Mouse (Mus musculus): ENCODE data around the gene Angptl2. TPM values are rescaled to one million over a fixed set of nuclear protein-coding genes. Genes with fewer than 3 reads are reported as not detected.
A peak's percentile ranks its signal among the peaks of the same experiment; 100 is the strongest.

The Angptl2 gene
- total RNA-seq, 2 experiments from 2014 or later: 3.7 to 7.2 TPM

- DNase-seq (ENCODE audit: low spot score in 2 of 2): no peak
Measured at GRCm38 (mm10) chr2:33228551-33228950, 12.7 kb downstream of the Angptl2 start.

DNA sequence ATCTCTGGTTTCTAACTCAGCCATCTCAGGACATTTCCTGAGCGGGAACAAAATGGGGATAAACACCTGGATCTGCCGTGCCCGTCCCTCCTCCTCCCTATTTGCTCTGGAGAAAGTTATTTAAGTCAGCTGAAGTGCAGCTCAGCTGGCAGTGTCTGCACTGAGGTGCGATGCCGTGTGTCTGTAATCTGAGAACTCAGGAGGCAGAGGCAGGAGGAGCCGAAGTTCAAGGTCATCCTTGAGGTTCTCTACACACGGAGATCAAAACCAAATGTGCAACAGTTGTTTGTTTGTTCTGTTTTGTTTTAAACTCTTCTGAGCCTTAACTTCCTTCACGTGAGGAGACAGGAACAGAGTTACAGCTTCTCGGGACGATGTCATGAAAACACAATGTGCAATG, 14.8 kb downstream of the Angptl2 start:
- no peak for DNase-seq (ENCODE audit: low spot score in 2 of 2)

GRCm38 (mm10) chr2:33231788-33232187, 15.9 kb downstream of the Angptl2 start:
- DNase-seq (ENCODE audit: low spot score in 2 of 2): no peak

DNA sequence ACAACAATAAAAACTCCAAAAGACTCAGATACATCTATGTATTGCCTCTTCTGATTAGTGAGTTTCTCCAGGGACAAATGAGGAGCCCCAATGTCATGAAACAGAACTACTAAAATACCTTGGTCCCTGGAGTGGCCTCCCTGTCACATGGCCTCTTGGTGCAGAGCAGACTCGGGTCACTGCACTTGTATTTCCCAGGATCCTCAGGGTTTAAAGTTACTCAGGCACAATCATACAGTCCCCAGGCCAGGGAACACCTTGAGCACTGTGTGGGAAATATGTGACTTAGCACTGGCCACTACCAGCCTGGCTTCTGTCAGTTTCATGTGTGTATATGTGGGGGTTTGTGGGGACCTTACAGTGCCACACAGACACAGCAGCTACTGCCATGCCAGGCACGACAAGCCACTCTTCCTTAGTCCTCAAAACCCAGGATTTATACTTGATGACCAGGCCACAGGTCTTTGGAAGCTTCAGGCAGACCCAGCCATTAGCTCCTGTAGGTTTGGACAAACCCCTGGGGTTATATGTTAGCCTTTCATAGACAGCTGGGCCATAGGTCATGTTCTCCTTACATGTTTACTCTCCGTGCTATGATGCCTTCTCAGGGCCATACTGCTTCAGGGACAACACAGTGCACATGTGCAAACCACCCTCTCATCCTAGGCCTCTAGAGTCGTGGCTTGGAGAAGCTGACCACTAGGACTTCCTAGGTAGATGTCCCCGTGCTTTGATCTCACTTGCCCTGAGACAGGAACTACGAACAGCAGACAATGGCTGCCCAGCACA, 17.1 kb downstream of the Angptl2 start:
- no peak for DNase-seq (ENCODE audit: low spot score in 2 of 2)

GRCm38 (mm10) chr2:33233856-33234255, 18.0 kb downstream of the Angptl2 start:
- DNase-seq (ENCODE audit: low spot score in 2 of 2): no peak

DNA sequence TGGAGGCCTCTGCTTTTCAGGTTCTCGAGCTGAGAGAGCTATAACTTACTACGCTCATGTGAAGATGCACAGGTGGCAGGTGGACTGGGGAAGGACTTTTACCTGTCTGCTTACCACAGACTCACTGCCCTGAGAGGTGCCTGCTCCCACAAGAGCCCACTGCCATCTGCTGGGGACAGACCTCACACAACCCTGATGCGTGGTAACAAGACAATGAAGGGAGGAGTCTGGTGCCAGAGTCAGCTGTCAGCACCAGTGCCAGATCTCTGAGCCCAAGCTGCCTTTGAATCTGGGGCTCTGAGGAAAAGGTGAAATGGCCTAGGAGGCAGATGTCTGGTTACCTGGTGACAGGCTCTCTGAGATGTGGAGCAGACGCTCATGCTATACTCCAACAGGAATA, 19.0 kb downstream of the Angptl2 start:
- DNase-seq (ENCODE audit: low spot score in 2 of 2): peak in 1 of 2 experiments; percentile 20

GRCm38 (mm10) chr2:33237581-33237980, 21.7 kb downstream of the Angptl2 start:
- no peak for DNase-seq (ENCODE audit: low spot score in 2 of 2)

DNA sequence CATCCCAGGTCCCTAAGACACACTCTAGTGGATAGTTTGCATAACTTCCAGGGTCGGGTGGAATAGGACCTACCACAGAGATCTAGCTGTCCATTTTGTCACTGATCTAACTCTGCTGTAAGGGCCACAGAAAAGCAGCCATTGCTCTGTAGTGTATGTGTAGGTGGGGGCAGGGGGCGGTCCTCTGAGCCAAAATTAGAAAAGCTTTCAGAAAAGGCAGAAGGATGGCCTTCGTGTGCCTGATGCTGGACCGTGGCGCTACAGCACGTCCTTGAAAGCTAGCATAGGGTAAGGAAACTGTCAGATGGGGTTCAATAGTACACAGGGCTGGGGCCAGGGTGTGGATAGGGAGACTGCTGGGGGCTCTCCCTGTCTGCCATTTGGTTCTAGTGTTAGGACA, 29.0 kb downstream of the Angptl2 start:
- DNase-seq (ENCODE audit: low spot score in 2 of 2): no peak

DNA sequence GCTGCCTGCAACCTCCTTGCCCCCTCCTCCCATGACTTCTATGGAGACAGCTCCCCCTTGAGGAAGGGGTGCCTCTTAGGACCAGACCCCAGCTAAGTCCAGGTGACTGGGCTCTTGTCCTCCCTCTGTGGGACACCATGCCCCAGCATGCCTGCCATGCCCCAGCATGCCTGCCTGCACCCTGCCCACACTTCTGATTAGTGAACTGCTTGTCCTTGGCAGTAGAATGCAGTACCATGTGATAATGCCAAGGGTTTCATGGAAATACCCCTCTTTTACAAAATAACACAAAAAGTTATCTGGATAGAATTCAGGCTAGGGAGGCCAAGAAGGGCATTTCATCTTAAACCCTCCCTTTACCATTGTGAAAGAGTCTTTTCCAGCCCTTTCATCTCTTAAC, 29.5 kb downstream of the Angptl2 start:
- no peak for DNase-seq (ENCODE audit: low spot score in 2 of 2)

GRCm38 (mm10) chr2:33246841-33247240, 31.0 kb downstream of the Angptl2 start:
- no peak for DNase-seq (ENCODE audit: low spot score in 2 of 2)

DNA sequence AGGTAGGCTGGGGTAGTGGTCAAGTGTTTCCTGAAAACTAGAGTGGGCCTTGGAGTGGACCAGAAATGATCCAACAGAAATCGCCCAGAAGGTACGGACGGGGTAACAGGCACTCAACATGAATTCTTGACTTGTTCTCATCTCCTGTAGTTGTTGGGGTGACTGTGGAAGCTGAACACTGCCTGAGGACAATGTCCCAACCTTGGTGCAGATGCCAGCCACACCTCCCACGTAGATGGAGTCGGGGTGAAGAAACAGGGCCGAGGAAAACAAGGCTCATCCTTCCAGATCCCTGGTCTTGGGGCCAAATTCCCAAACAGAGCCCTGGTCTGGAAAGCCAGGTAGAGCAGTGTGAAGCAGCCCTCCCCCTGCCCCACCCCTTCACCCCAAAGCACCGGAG, 32.7 kb downstream of the Angptl2 start:
- DNase-seq (ENCODE audit: low spot score in 2 of 2): no peak

DNA sequence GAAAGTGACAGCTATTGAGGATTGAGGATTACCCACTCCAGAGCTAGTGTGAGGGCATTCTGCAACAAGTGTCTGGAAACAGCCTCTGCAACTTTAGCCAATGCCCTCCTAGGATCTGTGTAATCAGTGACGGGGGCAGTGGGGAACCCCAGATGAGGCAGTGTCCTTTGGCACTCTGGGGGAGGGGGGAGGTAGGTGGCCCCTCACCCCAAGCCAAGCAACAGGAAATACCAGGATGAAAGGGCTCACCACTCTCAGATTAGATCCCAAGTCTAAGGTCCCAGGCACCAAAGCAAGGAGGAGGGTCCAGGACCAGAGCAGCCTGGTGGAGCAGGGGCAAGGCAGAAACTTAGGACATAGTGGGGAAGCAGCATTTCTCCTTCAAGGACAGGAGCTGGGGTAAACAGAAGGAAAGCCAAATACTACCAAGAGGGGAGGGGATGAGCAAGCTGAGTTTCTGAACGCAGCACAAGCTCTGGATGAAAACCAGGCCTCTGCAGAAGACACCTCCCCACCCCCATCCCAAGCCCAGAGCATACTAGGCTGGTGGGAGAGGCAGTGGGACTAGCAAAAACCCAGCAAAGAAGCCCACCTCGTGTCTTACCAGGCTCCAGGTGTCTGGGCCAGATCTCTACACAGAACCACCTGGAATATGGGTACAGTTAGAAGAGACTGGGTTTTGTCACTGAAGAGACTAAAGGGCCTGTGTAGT, 34.2 kb downstream of the Angptl2 start:
- no peak for DNase-seq (ENCODE audit: low spot score in 2 of 2)

GRCm38 (mm10) chr2:33252751-33253150, 36.9 kb downstream of the Angptl2 start:
- DNase-seq (ENCODE audit: low spot score in 2 of 2): no peak

GRCm38 (mm10) chr2:33253572-33254190, 37.8 kb downstream of the Angptl2 start:
- no peak for DNase-seq (ENCODE audit: low spot score in 2 of 2)

DNA sequence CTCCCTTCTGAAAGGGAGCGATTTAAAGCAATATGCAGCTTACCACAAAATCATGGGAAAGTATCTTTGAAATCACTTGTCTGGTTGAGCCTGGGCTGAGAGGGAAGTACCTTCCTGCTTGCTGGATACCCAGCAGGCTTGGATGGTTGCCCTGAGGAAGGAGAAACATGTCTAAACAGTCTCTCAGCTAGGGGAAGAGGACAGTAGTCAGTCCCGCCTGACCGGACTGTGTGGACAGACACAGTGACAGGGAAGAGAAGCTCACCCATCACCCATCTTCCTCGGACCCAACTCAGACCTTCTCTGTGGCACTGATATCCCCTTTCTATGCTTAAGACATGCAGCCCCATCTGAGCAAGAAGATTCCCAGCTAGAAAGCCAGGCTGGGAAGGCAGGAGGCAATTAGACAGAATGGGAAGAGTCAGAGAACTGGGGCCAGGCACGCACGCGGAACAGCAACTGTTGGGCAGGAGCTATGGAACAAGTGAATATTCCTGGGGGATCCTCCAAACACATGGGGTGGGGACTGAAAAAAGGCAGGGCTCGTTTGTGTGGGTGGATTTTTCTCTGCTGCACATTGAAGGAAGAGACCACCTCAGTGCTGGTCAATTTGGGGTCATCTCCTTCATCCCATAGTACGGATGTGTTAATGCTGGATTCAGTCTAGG, 38.6 kb downstream of the Angptl2 start:
- no peak for DNase-seq (ENCODE audit: low spot score in 2 of 2)

DNA sequence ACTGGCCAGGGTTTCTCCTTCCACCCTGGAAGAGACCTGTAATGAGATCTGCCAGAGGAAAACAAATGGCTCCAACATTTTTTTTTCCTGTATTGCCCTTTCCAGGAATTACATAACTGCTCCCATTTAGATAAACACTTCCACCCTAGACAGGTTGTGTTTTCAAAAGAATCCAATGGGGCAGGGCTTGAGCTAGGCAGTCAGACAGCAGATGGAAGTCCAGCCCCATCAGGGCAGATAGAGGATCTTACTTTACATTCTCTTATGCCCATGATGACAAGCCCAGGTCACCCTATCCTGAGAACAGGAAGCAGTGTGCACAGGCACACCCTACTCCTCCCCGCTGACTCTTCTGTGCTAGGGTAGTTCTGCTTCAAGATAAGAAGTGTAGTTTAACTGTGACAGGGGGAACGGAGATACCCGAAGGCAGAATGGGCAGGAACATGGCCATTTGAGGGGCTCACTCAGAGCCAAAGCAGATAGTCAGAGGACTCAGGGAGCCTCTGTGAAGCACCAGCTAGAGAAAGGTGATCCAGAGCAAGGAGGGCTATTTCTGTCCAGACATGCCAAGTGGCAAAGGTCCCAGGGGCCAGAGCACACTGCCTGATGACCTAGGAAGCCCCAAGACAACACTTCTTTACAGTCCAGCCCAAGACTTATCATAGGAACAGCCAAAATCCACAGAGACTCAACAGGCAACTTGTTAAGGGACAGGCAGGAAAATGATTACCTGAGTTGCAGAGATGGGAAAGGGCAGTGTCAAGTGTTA, 41.1 kb downstream of the Angptl2 start:
- DNase-seq (ENCODE audit: low spot score in 2 of 2): no peak

- DNase-seq (ENCODE audit: low spot score in 2 of 2): peak; percentile 45 to 48
Measured at GRCm38 (mm10) chr2:33260772-33261171, 44.9 kb downstream of the Angptl2 start.

DNA sequence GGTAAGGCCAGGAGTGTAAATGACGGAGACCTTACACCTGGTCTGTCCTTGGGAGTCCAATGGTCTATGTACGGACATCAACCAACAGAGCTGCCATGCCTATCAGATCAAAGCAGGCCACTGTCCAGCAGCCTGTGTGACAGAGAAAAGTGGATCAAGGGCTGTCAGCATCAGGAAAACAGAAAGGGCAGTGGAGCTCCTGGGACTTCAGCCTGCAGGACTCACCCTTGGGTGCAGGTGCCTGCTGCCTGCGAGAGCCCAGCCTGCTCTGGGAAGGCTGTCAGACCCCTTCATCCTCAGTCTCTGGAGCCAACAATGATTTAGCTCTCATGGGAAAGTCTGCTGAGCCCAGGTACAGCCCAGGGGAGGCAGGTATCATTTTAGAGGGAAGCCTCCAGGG, 45.6 kb downstream of the Angptl2 start:
- no peak for DNase-seq (ENCODE audit: low spot score in 2 of 2)

DNA sequence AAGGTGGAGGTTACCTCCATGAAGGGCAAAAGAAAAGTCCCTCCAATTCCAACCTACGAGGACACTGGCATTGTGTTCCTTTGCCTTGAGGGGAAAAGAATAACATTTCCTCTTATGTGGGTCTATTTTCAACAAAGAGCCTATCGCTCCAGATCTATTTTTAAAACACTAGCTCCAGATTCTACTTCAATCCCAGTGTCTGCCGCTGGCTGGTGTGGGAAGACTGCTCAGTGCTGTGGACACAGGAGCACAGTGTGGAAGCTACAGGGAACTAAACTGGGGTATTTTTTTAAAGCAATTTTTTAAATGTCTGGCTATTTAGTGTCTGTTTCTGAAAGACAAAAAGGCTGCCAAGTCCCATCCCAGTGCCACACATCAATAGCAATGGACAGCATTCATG, 49.9 kb downstream of the Angptl2 start:
- no peak for DNase-seq (ENCODE audit: low spot score in 2 of 2)

GRCm38 (mm10) chr2:33267075-33267474, 51.2 kb downstream of the Angptl2 start:
- no peak for DNase-seq (ENCODE audit: low spot score in 2 of 2)
